Mouse (Mus musculus): ENCODE results near the gene Gstm7.
"Not testable (repeated sequence)": the region's sequence is repeated elsewhere in the genome, so short reads cannot be mapped to it uniquely, and the experiment has no call there.

Gstm7 gene

GRCm38 (mm10) chr3:107935268-107935667 is 3.7 kb upstream of the Gstm7 start:
- DNase-seq (ENCODE audit: low spot score): no peak

- DNase-seq (ENCODE audit: low spot score): no peak
These were observed 511 bp upstream of the Gstm7 start for GRCm38 (mm10) chr3:107932128-107932527.

- DNase-seq (ENCODE audit: low spot score): no peak
These were observed 483 bp downstream of the Gstm7 start for GRCm38 (mm10) chr3:107931134-107931533.

- no peak for DNase-seq (ENCODE audit: low spot score)
These were observed 1.9 kb downstream of the Gstm7 start for GRCm38 (mm10) chr3:107929731-107930130.

- no peak for DNase-seq (ENCODE audit: low spot score)
These were observed 2.4 kb downstream of the Gstm7 start for GRCm38 (mm10) chr3:107929243-107929642.

- no peak for DNase-seq (ENCODE audit: low spot score)
These were observed 2.9 kb downstream of the Gstm7 start for GRCm38 (mm10) chr3:107928691-107929090.

GRCm38 (mm10) chr3:107927841-107928240 is 3.8 kb downstream of the Gstm7 start:
- no peak for DNase-seq (ENCODE audit: low spot score)

- DNase-seq (ENCODE audit: low spot score): no peak
These were observed 6.3 kb downstream of the Gstm7 start for GRCm38 (mm10) chr3:107925335-107925734.

- no peak for DNase-seq (ENCODE audit: low spot score)
These were observed 11.3 kb downstream of the Gstm7 start for GRCm38 (mm10) chr3:107920348-107920747.

GRCm38 (mm10) chr3:107917783-107918408 is 13.7 kb downstream of the Gstm7 start:
- DNase-seq (ENCODE audit: low spot score): peak; percentile 64

GRCm38 (mm10) chr3:107917097-107917496 is 14.5 kb downstream of the Gstm7 start:
- DNase-seq (ENCODE audit: low spot score): no peak

GRCm38 (mm10) chr3:107916674-107917073 is 14.9 kb downstream of the Gstm7 start:
- no peak for DNase-seq (ENCODE audit: low spot score)

GRCm38 (mm10) chr3:107905942-107906341 is 25.7 kb downstream of the Gstm7 start:
- DNase-seq (ENCODE audit: low spot score): no peak

GRCm38 (mm10) chr3:107900955-107901673 is 30.5 kb downstream of the Gstm7 start:
- no peak for DNase-seq (ENCODE audit: low spot score)

GRCm38 (mm10) chr3:107898691-107899090 is 32.9 kb downstream of the Gstm7 start:
- DNase-seq (ENCODE audit: low spot score): no peak

- DNase-seq (ENCODE audit: low spot score): peak; percentile 63
These were observed 35.7 kb downstream of the Gstm7 start, which contains the start of gene Gstm5 for GRCm38 (mm10) chr3:107895720-107896569. Gene Gstm5 (plus strand): TSS chr3:107895821.

GRCm38 (mm10) chr3:107895194-107895719 is 36.4 kb downstream of the Gstm7 start:
- no peak for DNase-seq (ENCODE audit: low spot score)

- DNase-seq (ENCODE audit: low spot score): not testable (repeated sequence)
These were observed 42.4 kb downstream of the Gstm7 start for GRCm38 (mm10) chr3:107889236-107889635.

- DNase-seq (ENCODE audit: low spot score): no peak
These were observed 43.7 kb downstream of the Gstm7 start for GRCm38 (mm10) chr3:107887674-107888495.

GRCm38 (mm10) chr3:107877747-107878736 is 53.6 kb downstream of the Gstm7 start:
- no peak for DNase-seq (ENCODE audit: low spot score)
